In the genomic region with DNA sequence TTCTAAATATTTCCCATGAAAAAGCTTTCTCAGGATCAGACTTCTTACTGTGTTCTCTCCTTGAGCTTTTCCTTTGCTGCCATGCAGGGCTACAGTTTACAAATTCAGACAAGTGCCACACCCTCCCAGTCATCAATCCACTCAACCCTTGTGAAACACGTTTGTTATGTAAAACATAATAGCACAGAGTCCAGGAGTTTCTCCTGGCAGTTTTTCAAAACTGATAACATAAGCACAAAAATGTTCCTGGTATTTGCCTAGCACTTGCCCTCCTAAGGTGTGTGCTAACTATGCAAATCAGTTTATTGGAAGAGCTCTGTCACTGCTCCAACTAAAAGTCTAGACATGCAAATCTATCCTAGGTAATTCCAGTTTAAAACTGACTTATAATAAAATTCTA, we compare ENCODE assay signal across 21 mouse cellular contexts. TPM values are rescaled to one million over a fixed set of nuclear protein-coding genes. Genes with fewer than 3 reads are reported as not detected.
DNase-seq lines count a peak whose midpoint lies in the region; ATAC-seq and TF ChIP-seq lines count a peak whose summit lies in the region.
"Had no signal": no experiment of that assay in that cellular context is flagged by ENCODE, and none has a peak within 500 bp of the region (broad histone marks: within the 10 kb centered on the region; RNA-seq: fewer than 3 reads in every experiment).

No protein-coding gene starts in this region.

- no peak overlapping the region for H3K4me3 ChIP-seq in intestine, embryonic 15.5 days (replicated peaks)
- no peak overlapping the region for H3K4me3 ChIP-seq in lung, postnatal 0 days (ENCODE audit: low read depth, low read length)
- H3K4me3 ChIP-seq in stomach, postnatal 0 days (ENCODE audit: low read depth, low read length) = no peak overlapping the region
- no peak overlapping the region for H3K4me3 ChIP-seq in kidney, adult 2 months (ENCODE audit: insufficient read depth, low read depth, low read length)
- H3K4me3 ChIP-seq: forebrain, embryonic 12.5 days; heart, embryonic 15.5 days; limb, embryonic 12.5 days; midbrain, embryonic 10.5 days had no signal

- H3K27me3 ChIP-seq in intestine, embryonic 15.5 days (replicated peaks) = no peaks in the 10 kb centered on the region
- no peaks in the 10 kb centered on the region for H3K27me3 ChIP-seq in lung, postnatal 0 days (replicated peaks; ENCODE audit: insufficient read depth, low read length)
- no peaks in the 10 kb centered on the region for H3K27me3 ChIP-seq in stomach, postnatal 0 days (ENCODE audit: control insufficient read depth, insufficient read depth, low read length)
- H3K27me3 ChIP-seq in kidney, adult 2 months (replicated peaks; ENCODE audit: control insufficient read depth, insufficient read depth, low read length) = no peaks in the 10 kb centered on the region
- H3K27me3 ChIP-seq: forebrain, embryonic 12.5 days; heart, embryonic 15.5 days; limb, embryonic 12.5 days had no signal

- 15% methylated on average over 1 of the region's 1 CpGs for WGBS in intestine, embryonic 15.5 days
- 6% methylated on average over 1 of the region's 1 CpGs for WGBS in lung, postnatal 0 days
- 3% methylated on average over 1 of the region's 1 CpGs for WGBS in stomach, postnatal 0 days
- WGBS in kidney, adult 2 months = 0% methylated on average over 1 of the region's 1 CpGs

- peak; percentile 93 for TF ChIP-seq EP300 in lung, postnatal 0 days (IDR thresholded peaks at IDR 0.05)
- TF ChIP-seq EP300 in stomach, postnatal 0 days (optimal IDR thresholded peaks at IDR 0.05) = no peak

- no peaks in the 10 kb centered on the region for H3K36me3 ChIP-seq in intestine, embryonic 15.5 days
- no peaks in the 10 kb centered on the region for H3K36me3 ChIP-seq in lung, postnatal 0 days (ENCODE audit: insufficient read depth, low read length)
- no peaks in the 10 kb centered on the region for H3K36me3 ChIP-seq in stomach, postnatal 0 days (ENCODE audit: control insufficient read depth, insufficient read depth, low read length)
- H3K36me3 ChIP-seq in kidney, adult 2 months (ENCODE audit: control insufficient read depth, insufficient read depth, low read length) = no peaks in the 10 kb centered on the region
- H3K36me3 ChIP-seq: forebrain, embryonic 12.5 days; heart, embryonic 15.5 days; limb, embryonic 12.5 days; midbrain, embryonic 10.5 days had no signal

- peak; percentile 20 to 65 for DNase-seq in lung, adult 18-20 months
- no peak for DNase-seq in lung, postnatal 14 days
- peak; percentile 80 for DNase-seq in lung, postnatal 0 days (ENCODE audit: low spot score)
- DNase-seq in stomach, postnatal 0 days (ENCODE audit: low spot score) = peak; percentile 39
- DNase-seq in layer of hippocampus, postnatal 25 days (ENCODE audit: extremely low spot score in 1 of 2, low spot score in 1 of 2) = no peak
- no peak for DNase-seq in kidney, adult 2 months
- DNase-seq: adrenal gland, adult 2 months; cerebellum, adult 2 months; kidney, adult 9 months; kidney, postnatal 25 days; retina, postnatal 1 day; thymus, postnatal 36 days had no signal

- no peak for TF ChIP-seq POLR2A in kidney, adult 2 months (IDR thresholded peaks at IDR 0.05; ENCODE audit: low read depth, low read length)

- H3K4me1 ChIP-seq in intestine, embryonic 15.5 days (replicated peaks) = no peaks in the 10 kb centered on the region
- H3K4me1 ChIP-seq in lung, postnatal 0 days (ENCODE audit: insufficient read depth, low read depth, low read length) = no peaks in the 10 kb centered on the region
- H3K4me1 ChIP-seq in stomach, postnatal 0 days (replicated peaks; ENCODE audit: control insufficient read depth, insufficient read depth) = no peaks in the 10 kb centered on the region
- no peaks in the 10 kb centered on the region for H3K4me1 ChIP-seq in kidney, adult 2 months (ENCODE audit: control insufficient read depth, insufficient read depth, low read length)
- H3K4me1 ChIP-seq: forebrain, embryonic 12.5 days; heart, embryonic 15.5 days; limb, embryonic 12.5 days; midbrain, embryonic 10.5 days had no signal

- H3K4me2 ChIP-seq in intestine, embryonic 15.5 days (replicated peaks) = no peak overlapping the region
- H3K4me2 ChIP-seq in lung, postnatal 0 days (replicated peaks; ENCODE audit: low read depth, low read length) = no peak overlapping the region
- no peak overlapping the region for H3K4me2 ChIP-seq in stomach, postnatal 0 days (replicated peaks; ENCODE audit: low read depth)
- H3K4me2 ChIP-seq: forebrain, embryonic 12.5 days; heart, embryonic 15.5 days; limb, embryonic 12.5 days had no signal

- no peak for TF ChIP-seq CTCF in lung, postnatal 0 days (IDR thresholded peaks at IDR 0.05)
- TF ChIP-seq CTCF in stomach, postnatal 0 days (IDR thresholded peaks at IDR 0.05; ENCODE audit: low read depth) = no peak
- no peak for TF ChIP-seq CTCF in kidney, adult 2 months (conservative IDR thresholded peaks at IDR 0.05; ENCODE audit: insufficient read depth, insufficient read length, low read depth, low read length)

- ATAC-seq in intestine, embryonic 15.5 days = peak; percentile 62
- peak; percentile 92 for ATAC-seq in lung, postnatal 0 days
- peak; percentile 96 for ATAC-seq in stomach, postnatal 0 days (ENCODE audit: low FRiP score, low TSS enrichment)

- H3K27ac ChIP-seq in intestine, embryonic 15.5 days = no peak overlapping the region
- H3K27ac ChIP-seq in lung, postnatal 0 days (ENCODE audit: low read length) = no peak overlapping the region
- no peak overlapping the region for H3K27ac ChIP-seq in stomach, postnatal 0 days (replicated peaks)
- no peak overlapping the region for H3K27ac ChIP-seq in kidney, adult 2 months (ENCODE audit: insufficient read depth, low read depth, low read length)
- H3K27ac ChIP-seq: forebrain, embryonic 12.5 days; heart, embryonic 15.5 days; limb, embryonic 12.5 days; macrophage; midbrain, embryonic 10.5 days had no signal

- no peak overlapping the region for H3K9ac ChIP-seq in intestine, embryonic 15.5 days
- H3K9ac ChIP-seq in lung, postnatal 0 days (replicated peaks; ENCODE audit: low read depth) = no peak overlapping the region
- H3K9ac ChIP-seq in stomach, postnatal 0 days (ENCODE audit: low read length) = no peak overlapping the region
- H3K9ac ChIP-seq: forebrain, embryonic 12.5 days; heart, embryonic 15.5 days; limb, embryonic 12.5 days had no signal

- no peaks in the 10 kb centered on the region for H3K9me3 ChIP-seq in intestine, embryonic 15.5 days
- H3K9me3 ChIP-seq in lung, postnatal 0 days (ENCODE audit: low read length) = no peaks in the 10 kb centered on the region
- no peaks in the 10 kb centered on the region for H3K9me3 ChIP-seq in stomach, postnatal 0 days (ENCODE audit: control insufficient read depth, low read length)
- H3K9me3 ChIP-seq: forebrain, embryonic 12.5 days; heart, embryonic 15.5 days; limb, embryonic 12.5 days; midbrain, embryonic 10.5 days had no signal

RNA-seq across cellular contexts. Expression of gene Fabp7, which starts 21.6 kb away (rescaled TPM):
- polyA plus RNA-seq in intestine, embryonic 15.5 days (2015; fragmentation: Nextera tagmentation; extraction: Ambion mirVana) = 44.7 and 54.5 TPM in 2 replicates
- 8.6 and 12.9 TPM in 2 replicates for polyA plus RNA-seq in lung, postnatal 0 days (2015; fragmentation: Nextera tagmentation; extraction: Ambion mirVana)
- 31.2 and 36.9 TPM in 2 replicates for polyA plus RNA-seq in stomach, postnatal 0 days (2015; fragmentation: Nextera tagmentation; extraction: Ambion mirVana)
- total RNA-seq in layer of hippocampus, postnatal 25 days (2021) = 100 to 1,000 TPM; 109 to 116 TPM
- polyA plus RNA-seq in kidney, adult 2 months (2012; rRNA removed) = 3.9 and 6.5 TPM in 2 replicates
- total RNA-seq: gastrocnemius, adult 8-10 months; hematopoietic stem cell, adult 5-6 weeks; neutrophil, adult 5-6 weeks had no signal
- polyA plus RNA-seq: adrenal gland, adult 2 months had no signal

RNA-seq across cellular contexts. Expression of gene Smpdl3a, which starts 31.1 kb away (rescaled TPM):
- 54.1 and 57.4 TPM in 2 replicates for polyA plus RNA-seq in intestine, embryonic 15.5 days (2015; fragmentation: Nextera tagmentation; extraction: Ambion mirVana)
- 92.6 and 95.3 TPM in 2 replicates for polyA plus RNA-seq in lung, postnatal 0 days (2015; fragmentation: Nextera tagmentation; extraction: Ambion mirVana)
- polyA plus RNA-seq in stomach, postnatal 0 days (2015; fragmentation: Nextera tagmentation; extraction: Ambion mirVana) = 65.1 and 67.5 TPM in 2 replicates
- total RNA-seq in layer of hippocampus, postnatal 25 days (2021) = 10 to 100 TPM; 31.1 to 32.4 TPM
- polyA plus RNA-seq in kidney, adult 2 months (2012; rRNA removed) = 395 and 466 TPM in 2 replicates

Comparison
In these comparisons a context has a peak if more than half of its experiments do, and no peak if none do; other contexts are left out.
1. DNase-seq: peak in lung, adult 18-20 months (2 of 2), lung, postnatal 0 days (single experiment) and stomach, postnatal 0 days (single experiment); none in lung, postnatal 14 days (single experiment), layer of hippocampus, postnatal 25 days (0 of 2) and kidney, adult 2 months (single experiment).
2. Peak in every context shown above with its lines, with median percentiles within 50 percentile points of each other: ATAC-seq.